ENCODE assay signal across 15 mouse cellular contexts in the genomic region with DNA sequence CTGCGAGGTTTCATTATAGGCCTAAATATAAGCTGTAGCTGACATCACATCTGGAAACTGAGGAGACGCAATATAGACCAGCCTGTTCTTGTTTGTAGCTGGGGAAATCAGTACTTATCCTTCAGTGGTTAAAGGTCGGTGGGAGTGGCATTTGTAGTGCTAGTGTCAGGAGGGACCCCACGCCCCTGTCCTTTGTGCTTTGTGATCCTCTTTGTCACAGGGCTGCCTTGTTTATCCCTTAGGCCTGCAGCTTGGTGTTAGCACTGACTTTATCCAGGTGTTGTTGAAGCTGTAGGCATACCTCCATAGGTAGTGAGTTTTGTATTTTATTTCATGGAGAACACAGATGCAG. TPM values are rescaled to one million over a fixed set of nuclear protein-coding genes. Genes with fewer than 3 reads are reported as not detected.
DNase-seq lines count a peak whose midpoint lies in the region; ATAC-seq lines count a peak whose summit lies in the region.
"Had no signal": no experiment of that assay in that cellular context is flagged by ENCODE, and none has a peak within 500 bp of the region (broad histone marks: within the 10 kb centered on the region; RNA-seq: fewer than 3 reads in every experiment).

No protein-coding gene starts in this region.

- H3K36me3 ChIP-seq in heart, embryonic 13.5 days: no peaks in the 10 kb centered on the region
- no peaks in the 10 kb centered on the region for H3K36me3 ChIP-seq in neural tube, embryonic 13.5 days
- no peaks in the 10 kb centered on the region for H3K36me3 ChIP-seq in hindbrain, embryonic 16.5 days (ENCODE audit: control insufficient read depth, insufficient read depth, low read length)
- H3K36me3 ChIP-seq: heart, embryonic 12.5 days; limb, embryonic 12.5 days had no signal

- H3K4me2 ChIP-seq in heart, embryonic 13.5 days: no peak overlapping the region
- no peak overlapping the region for H3K4me2 ChIP-seq in neural tube, embryonic 13.5 days
- H3K4me2 ChIP-seq in hindbrain, embryonic 16.5 days (ENCODE audit: low read length): no peak overlapping the region
- H3K4me2 ChIP-seq: heart, embryonic 12.5 days; limb, embryonic 12.5 days had no signal

- H3K27ac ChIP-seq in heart, embryonic 13.5 days (replicated peaks): no peak overlapping the region
- peak overlapping the region; percentile 67 for H3K27ac ChIP-seq in neural tube, embryonic 13.5 days (replicated peaks)
- peak overlapping the region; percentile 19; the same call in 1 of the 2 replicates for H3K27ac ChIP-seq in hindbrain, embryonic 16.5 days (ENCODE audit: low read depth, low read length)
- H3K27ac ChIP-seq: limb, embryonic 12.5 days had no signal

- ATAC-seq in heart, embryonic 13.5 days (ENCODE audit: extremely low read depth, insufficient number of reproducible peaks, low FRiP score, low TSS enrichment): no peak
- ATAC-seq in neural tube, embryonic 13.5 days (ENCODE audit: low read depth): no peak
- no peak for ATAC-seq in hindbrain, embryonic 16.5 days

- H3K9me3 ChIP-seq in heart, embryonic 13.5 days: no peaks in the 10 kb centered on the region
- no peaks in the 10 kb centered on the region for H3K9me3 ChIP-seq in neural tube, embryonic 13.5 days
- H3K9me3 ChIP-seq in hindbrain, embryonic 16.5 days (ENCODE audit: control insufficient read depth, low read length): no peaks in the 10 kb centered on the region
- H3K9me3 ChIP-seq: heart, embryonic 12.5 days; limb, embryonic 12.5 days had no signal

- WGBS in heart, embryonic 13.5 days: 43% methylated on average over 4 of the region's 4 CpGs
- WGBS in neural tube, embryonic 13.5 days: 32% methylated on average over 4 of the region's 4 CpGs
- 33% methylated on average over 4 of the region's 4 CpGs for whole genome bisulfite sequencing in hindbrain, embryonic 16.5 days

- H3K27me3 ChIP-seq in heart, embryonic 13.5 days (replicated peaks): no peaks in the 10 kb centered on the region
- H3K27me3 ChIP-seq in neural tube, embryonic 13.5 days: no peaks in the 10 kb centered on the region
- no peaks in the 10 kb centered on the region for H3K27me3 ChIP-seq in hindbrain, embryonic 16.5 days (replicated peaks; ENCODE audit: control insufficient read depth, insufficient read depth, low read length)
- H3K27me3 ChIP-seq: heart, embryonic 12.5 days; limb, embryonic 12.5 days had no signal

- H3K4me1 ChIP-seq in heart, embryonic 13.5 days: peaks cover 99% of the 10 kb centered on the region
- peaks cover 99% of the 10 kb centered on the region for H3K4me1 ChIP-seq in neural tube, embryonic 13.5 days (replicated peaks)
- H3K4me1 ChIP-seq in hindbrain, embryonic 16.5 days (ENCODE audit: control insufficient read depth, insufficient read depth, low read depth, low read length): peaks cover 86% of the 10 kb centered on the region

- H3K9ac ChIP-seq in heart, embryonic 13.5 days: 0 out of 2 replicates have a peak overlapping the region, but pooled peaks have one; percentile 17
- H3K9ac ChIP-seq in neural tube, embryonic 13.5 days: no peak overlapping the region
- no peak overlapping the region for H3K9ac ChIP-seq in hindbrain, embryonic 16.5 days (ENCODE audit: low read depth, low read length)
- H3K9ac ChIP-seq: heart, embryonic 12.5 days; limb, embryonic 12.5 days had no signal

- H3K4me3 ChIP-seq in heart, embryonic 13.5 days: no peak overlapping the region
- H3K4me3 ChIP-seq in neural tube, embryonic 13.5 days: no peak overlapping the region
- no peak overlapping the region for H3K4me3 ChIP-seq in hindbrain, embryonic 16.5 days (ENCODE audit: low read length)
- H3K4me3 ChIP-seq: heart, embryonic 12.5 days; limb, embryonic 12.5 days had no signal

- DNase-seq in heart, postnatal 4 days: no peak
- no peak for DNase-seq in neural tube, embryonic 10.5 days (ENCODE audit: extremely low spot score, low spot score)
- peak; percentile 72 for DNase-seq in yolk sac, embryonic 10.5 days (ENCODE audit: low spot score)
- no peak for DNase-seq in kidney, postnatal 4 days
- no peak for DNase-seq in frontal cortex, postnatal 36 days (ENCODE audit: low spot score in 2 of 2)
- DNase-seq: cerebellum, adult 11-12 months; kidney, postnatal 10 days; lung, adult 18-20 months; lung, postnatal 4 days; right cerebral cortex, postnatal 14 days had no signal

RNA-seq across cellular contexts. Expression of a gene that starts 44.2 kb away (rescaled TPM):
- polyA plus RNA-seq in heart, embryonic 13.5 days (2015; fragmentation: Nextera tagmentation; extraction: Ambion mirVana): 17.5 and 21.1 TPM in 2 replicates
- total RNA-seq in heart, postnatal 4 days (2021): 100 to 1,000 TPM; 207 to 231 TPM
- polyA plus RNA-seq in neural tube, embryonic 13.5 days (2015; fragmentation: Nextera tagmentation; extraction: Ambion mirVana): 49.0 and 56.3 TPM in 2 replicates
- polyA plus RNA-seq in hindbrain, embryonic 16.5 days (2015; fragmentation: Nextera tagmentation; extraction: Ambion mirVana): 21.7 and 22.1 TPM in 2 replicates
